Mouse (Mus musculus): Measurements from ENCODE around the gene Dapl1. TPM values are rescaled to one million over a fixed set of nuclear protein-coding genes. Genes with fewer than 3 reads are reported as not detected.

Dapl1 gene
- 0.86 and 1.3 TPM in 2 replicates for polyA plus RNA-seq (2015; fragmentation: Nextera tagmentation; extraction: Ambion mirVana)

DNA sequence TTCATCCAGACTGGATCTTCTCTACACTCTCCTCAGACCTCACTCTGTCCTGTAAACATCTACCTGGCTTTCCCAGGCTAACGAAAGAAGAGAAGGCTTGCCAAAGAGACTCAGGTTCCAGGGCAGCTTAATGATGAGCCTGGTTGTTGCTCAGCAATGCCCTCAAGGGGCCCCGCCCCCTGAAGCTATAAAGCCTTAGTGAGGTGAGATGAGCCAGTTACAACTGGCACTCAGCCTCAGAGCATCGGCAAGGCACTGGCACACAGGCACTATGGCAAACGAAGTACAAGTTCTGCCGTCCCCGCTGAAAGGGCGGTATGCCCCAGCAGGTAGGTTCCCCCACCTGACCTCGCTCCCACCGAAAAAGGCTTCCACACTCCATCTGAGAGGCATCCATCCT is at the start of gene Dapl1:
Gene Dapl1, plus strand, starts transcription at position 216 of the 400 bp plus-strand sequence.
- H3K4me1 ChIP-seq, result peaks cover 16% of the 10 kb centered on the region
- no peaks in the 10 kb centered on the region for H3K36me3 ChIP-seq (replicated peaks)
- H3K9me3 ChIP-seq, result no peaks in the 10 kb centered on the region
- no peaks in the 10 kb centered on the region for H3K27me3 ChIP-seq (replicated peaks)
- H3K9ac ChIP-seq, result no peak within 1 kb of the TSS
- H3K4me2 ChIP-seq, result no peak within 1 kb of the TSS
- ATAC-seq (replicated peaks), result peak; percentile 40; the same call in 1 of the 2 replicates
- H3K27ac ChIP-seq, result peak within 1 kb of the TSS; percentile 34; the same call in 1 of the 2 replicates
- no peak within 1 kb of the TSS for H3K4me3 ChIP-seq
- WGBS, result 59% methylated on average over 9 of the region's 9 CpGs

DNA sequence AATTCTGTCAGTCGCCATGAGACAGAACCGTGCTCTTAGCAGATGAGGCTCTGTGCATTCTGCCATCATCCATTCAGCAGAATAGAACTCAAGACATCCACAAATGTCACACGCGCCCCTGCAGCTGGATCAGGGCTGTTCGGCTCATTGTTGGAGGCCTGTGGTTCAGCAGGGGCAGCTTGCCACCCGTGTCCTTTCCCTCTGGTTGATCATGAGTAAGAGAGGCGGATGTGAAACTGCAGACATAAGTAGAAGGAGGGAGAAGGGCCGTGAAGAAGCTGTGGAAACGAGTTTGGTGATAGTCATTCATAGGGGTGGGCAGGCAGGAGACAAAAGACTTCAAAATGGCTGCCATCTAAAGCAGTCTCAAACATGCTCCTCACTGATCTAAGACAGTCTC is 49.6 kb upstream of the Dapl1 start:
- Histone ChIP-seq H3K4me3 (no peak overlapping the region), H3K4me2 (no peak overlapping the region), H3K27ac (no peak overlapping the region), H3K36me3 (replicated peaks) (no peaks in the 10 kb centered on the region), H3K27me3 (replicated peaks) (0 out of 2 replicates have a peak, but pooled peaks cover 3% of the 10 kb centered on the region), H3K9ac (no peak overlapping the region), H3K4me1 (peaks cover 4% of the 10 kb centered on the region), H3K9me3 (no peaks in the 10 kb centered on the region)
- no peak for ATAC-seq (replicated peaks)
- 91% methylated on average over 9 of the region's 9 CpGs for WGBS

- Histone ChIP-seq H3K36me3 (replicated peaks) (no peaks in the 10 kb centered on the region), H3K9ac (no peak overlapping the region), H3K4me1 (peaks cover 4% of the 10 kb centered on the region), H3K27ac (no peak overlapping the region), H3K9me3 (no peaks in the 10 kb centered on the region), H3K4me2 (peak overlapping the region; percentile 33), H3K27me3 (replicated peaks) (0 out of 2 replicates have a peak, but pooled peaks cover 3% of the 10 kb centered on the region), H3K4me3 (no peak overlapping the region)
- 62% methylated on average over 12 of the region's 12 CpGs for WGBS
- ATAC-seq (replicated peaks), result peak; percentile 76
Observed at GRCm38 (mm10) chr2:59437684-59438393, 46.6 kb upstream of the Dapl1 start.

GRCm38 (mm10) chr2:59438479-59438935 is 45.9 kb upstream of the Dapl1 start:
- H3K4me2 ChIP-seq, result peak overlapping the region; percentile 33
- no peak overlapping the region for H3K9ac ChIP-seq
- peak; percentile 72; the same call in 1 of the 2 replicates for ATAC-seq (replicated peaks)
- H3K27ac ChIP-seq, result no peak overlapping the region
- no peaks in the 10 kb centered on the region for H3K36me3 ChIP-seq (replicated peaks)
- 0 out of 2 replicates have a peak, but pooled peaks cover 3% of the 10 kb centered on the region for H3K27me3 ChIP-seq (replicated peaks)
- WGBS, result 16% methylated on average over 10 of the region's 10 CpGs
- no peaks in the 10 kb centered on the region for H3K9me3 ChIP-seq
- H3K4me3 ChIP-seq, result no peak overlapping the region
- H3K4me1 ChIP-seq, result peaks cover 4% of the 10 kb centered on the region

- no peak for ATAC-seq (replicated peaks)
- Histone ChIP-seq H3K27ac (no peak overlapping the region), H3K4me1 (peaks cover 4% of the 10 kb centered on the region), H3K9ac (no peak overlapping the region), H3K27me3 (replicated peaks) (0 out of 2 replicates have a peak, but pooled peaks cover 3% of the 10 kb centered on the region), H3K4me2 (no peak overlapping the region), H3K9me3 (no peaks in the 10 kb centered on the region), H3K36me3 (replicated peaks) (no peaks in the 10 kb centered on the region), H3K4me3 (no peak overlapping the region)
- 75% methylated on average over 9 of the region's 9 CpGs for WGBS
Observed at GRCm38 (mm10) chr2:59439824-59440223, 44.6 kb upstream of the Dapl1 start.

GRCm38 (mm10) chr2:59440481-59440880 is 44.0 kb upstream of the Dapl1 start:
- Histone ChIP-seq H3K9ac (no peak overlapping the region), H3K4me2 (no peak overlapping the region), H3K36me3 (replicated peaks) (no peaks in the 10 kb centered on the region), H3K4me3 (no peak overlapping the region), H3K9me3 (no peaks in the 10 kb centered on the region), H3K4me1 (peaks cover 4% of the 10 kb centered on the region), H3K27me3 (replicated peaks) (0 out of 2 replicates have a peak, but pooled peaks cover 3% of the 10 kb centered on the region), H3K27ac (no peak overlapping the region)
- WGBS, result 39% methylated on average over 5 of the region's 5 CpGs
- ATAC-seq (replicated peaks), result no peak

DNA sequence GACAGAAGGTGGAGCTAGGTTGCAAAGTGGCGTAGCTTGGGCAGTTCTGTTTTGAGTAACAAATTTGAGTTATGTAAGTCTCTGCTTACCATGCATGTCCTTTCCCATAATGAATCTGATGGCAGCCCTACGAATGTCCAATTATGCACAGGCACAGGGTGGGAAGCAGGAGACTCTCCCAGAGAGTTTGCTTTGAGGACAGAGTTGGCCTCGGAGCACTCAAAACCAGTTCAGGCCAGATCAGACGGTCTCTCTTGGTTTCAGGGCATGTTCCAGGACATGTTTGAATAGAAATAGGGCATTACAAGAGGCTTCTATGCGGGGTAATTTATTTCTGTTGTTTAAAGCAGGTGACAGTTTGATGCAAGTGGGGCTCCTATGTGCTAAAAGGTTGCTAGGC is 42.8 kb upstream of the Dapl1 start:
- H3K9ac ChIP-seq, result no peak overlapping the region
- H3K27me3 ChIP-seq (replicated peaks), result 0 out of 2 replicates have a peak, but pooled peaks cover 3% of the 10 kb centered on the region
- H3K36me3 ChIP-seq (replicated peaks), result no peaks in the 10 kb centered on the region
- no peak for ATAC-seq (replicated peaks)
- 88% methylated on average over 5 of the region's 5 CpGs for WGBS
- H3K4me3 ChIP-seq, result no peak overlapping the region
- H3K4me1 ChIP-seq, result peaks cover 4% of the 10 kb centered on the region
- no peaks in the 10 kb centered on the region for H3K9me3 ChIP-seq
- no peak overlapping the region for H3K27ac ChIP-seq
- H3K4me2 ChIP-seq, result no peak overlapping the region

- no peaks in the 10 kb centered on the region for H3K9me3 ChIP-seq
- no peak overlapping the region for H3K27ac ChIP-seq
- H3K4me3 ChIP-seq, result no peak overlapping the region
- H3K4me2 ChIP-seq, result no peak overlapping the region
- no peaks in the 10 kb centered on the region for H3K27me3 ChIP-seq (replicated peaks)
- no peak overlapping the region for H3K9ac ChIP-seq
- WGBS, result 56% methylated on average over 6 of the region's 6 CpGs
- no peaks in the 10 kb centered on the region for H3K36me3 ChIP-seq (replicated peaks)
- H3K4me1 ChIP-seq, result no peaks in the 10 kb centered on the region
- ATAC-seq (replicated peaks), result no peak
Observed at GRCm38 (mm10) chr2:59446671-59447070, 37.8 kb upstream of the Dapl1 start.

DNA sequence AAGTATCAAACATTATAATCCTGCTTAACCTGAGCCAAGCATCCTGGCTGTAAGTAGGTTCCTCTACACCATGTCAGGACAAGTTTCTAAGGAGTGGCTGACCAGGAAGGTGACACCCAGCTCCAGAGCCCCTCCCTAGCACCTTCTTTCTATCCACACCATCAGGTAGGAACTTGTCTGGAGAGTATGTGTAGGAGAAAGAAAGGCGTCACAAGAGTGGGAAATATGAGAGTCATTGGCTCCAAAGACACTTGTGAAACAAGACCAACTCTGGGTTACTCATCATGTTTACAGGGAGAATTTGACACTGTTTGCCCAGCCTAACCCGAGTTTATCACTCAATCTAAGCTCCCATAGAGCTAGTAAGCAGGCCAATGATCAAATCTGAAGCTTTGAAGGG is 36.7 kb upstream of the Dapl1 start:
- Histone ChIP-seq H3K9ac (no peak overlapping the region), H3K27ac (no peak overlapping the region), H3K27me3 (replicated peaks) (no peaks in the 10 kb centered on the region), H3K4me2 (no peak overlapping the region), H3K4me3 (no peak overlapping the region), H3K36me3 (replicated peaks) (no peaks in the 10 kb centered on the region), H3K9me3 (no peaks in the 10 kb centered on the region), H3K4me1 (no peaks in the 10 kb centered on the region)
- WGBS, result 77% methylated on average over 2 of the region's 2 CpGs
- no peak for ATAC-seq (replicated peaks)

- ATAC-seq (replicated peaks), result no peak
- H3K4me3 ChIP-seq, result no peak overlapping the region
- H3K27me3 ChIP-seq (replicated peaks), result no peaks in the 10 kb centered on the region
- H3K4me2 ChIP-seq, result no peak overlapping the region
- 98% methylated on average over 3 of the region's 3 CpGs for WGBS
- no peaks in the 10 kb centered on the region for H3K36me3 ChIP-seq (replicated peaks)
- no peaks in the 10 kb centered on the region for H3K9me3 ChIP-seq
- no peak overlapping the region for H3K9ac ChIP-seq
- no peaks in the 10 kb centered on the region for H3K4me1 ChIP-seq
- H3K27ac ChIP-seq, result no peak overlapping the region
Observed at GRCm38 (mm10) chr2:59448516-59448915, 35.9 kb upstream of the Dapl1 start.

DNA sequence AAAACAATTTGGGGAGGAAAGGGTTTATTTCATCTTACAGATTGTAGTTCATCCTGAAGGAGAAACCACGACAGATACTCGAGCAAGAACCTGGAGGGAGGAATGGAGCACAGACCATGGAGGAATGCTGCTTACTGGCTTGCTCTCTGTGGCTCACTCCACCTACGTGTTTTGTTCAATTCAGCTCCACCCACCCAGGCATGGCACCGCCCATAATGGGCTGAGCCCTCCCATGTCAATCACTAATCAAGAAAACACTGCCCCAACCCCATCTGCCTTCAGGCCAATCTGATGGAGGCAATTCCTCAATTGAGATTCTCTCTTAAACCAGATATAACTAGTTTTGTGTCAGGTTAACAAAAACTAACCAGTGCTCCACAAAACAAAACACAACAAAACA is 35.5 kb upstream of the Dapl1 start:
- Histone ChIP-seq H3K4me3 (no peak overlapping the region), H3K9ac (no peak overlapping the region), H3K27ac (no peak overlapping the region), H3K9me3 (no peaks in the 10 kb centered on the region), H3K36me3 (replicated peaks) (no peaks in the 10 kb centered on the region), H3K4me1 (no peaks in the 10 kb centered on the region), H3K27me3 (replicated peaks) (no peaks in the 10 kb centered on the region), H3K4me2 (no peak overlapping the region)
- ATAC-seq (replicated peaks), result no peak
- WGBS, result 70% methylated on average over 4 of the region's 4 CpGs

DNA sequence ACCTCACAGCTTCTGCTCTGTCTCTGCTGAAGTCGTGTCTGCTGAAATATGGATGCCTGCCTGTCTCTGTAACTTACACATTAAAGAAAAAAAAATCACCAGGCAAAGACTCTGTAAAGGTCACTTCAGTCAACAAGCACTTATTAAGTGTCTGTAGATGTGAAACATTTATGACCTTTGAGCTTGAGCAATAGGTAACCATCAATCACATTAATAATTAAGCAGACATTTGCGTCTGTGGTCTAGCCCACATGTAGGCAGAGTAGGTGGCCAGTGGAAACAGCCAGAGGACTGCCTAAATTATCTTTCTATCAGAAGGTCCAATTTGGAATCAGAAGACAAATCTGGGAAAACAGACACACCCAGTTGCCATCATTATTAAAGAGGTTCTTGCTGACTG is 32.8 kb upstream of the Dapl1 start:
- Histone ChIP-seq H3K9ac (no peak overlapping the region), H3K27me3 (replicated peaks) (no peaks in the 10 kb centered on the region), H3K36me3 (replicated peaks) (no peaks in the 10 kb centered on the region), H3K27ac (no peak overlapping the region), H3K4me2 (no peak overlapping the region), H3K4me1 (no peaks in the 10 kb centered on the region), H3K9me3 (no peaks in the 10 kb centered on the region), H3K4me3 (no peak overlapping the region)
- WGBS, result 84% methylated on average over 2 of the region's 2 CpGs
- ATAC-seq (replicated peaks), result no peak

DNA sequence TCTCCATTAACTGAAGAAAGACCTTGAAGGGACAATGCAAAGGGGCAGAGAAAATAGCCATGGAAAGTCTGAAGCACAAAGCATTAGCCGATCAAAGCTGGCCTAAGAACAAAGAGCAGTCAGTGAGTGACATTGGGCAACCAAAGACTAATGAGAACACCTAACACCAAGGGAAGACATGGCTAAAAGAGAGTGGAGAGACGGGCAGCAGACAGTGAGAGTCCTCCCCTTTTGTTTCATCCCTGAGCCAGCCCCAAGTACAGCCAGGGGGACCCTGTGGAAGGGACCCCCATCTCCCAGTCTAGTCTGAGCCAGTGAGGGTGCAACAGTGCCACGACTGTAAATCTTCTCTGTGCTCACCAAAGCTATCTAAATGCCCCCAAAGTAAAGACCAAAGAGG is 32.4 kb upstream of the Dapl1 start:
- WGBS, result 63% methylated on average over 3 of the region's 3 CpGs
- no peak for ATAC-seq (replicated peaks)
- Histone ChIP-seq H3K4me3 (no peak overlapping the region), H3K36me3 (replicated peaks) (no peaks in the 10 kb centered on the region), H3K9ac (no peak overlapping the region), H3K27ac (no peak overlapping the region), H3K4me1 (no peaks in the 10 kb centered on the region), H3K4me2 (no peak overlapping the region), H3K27me3 (replicated peaks) (no peaks in the 10 kb centered on the region), H3K9me3 (no peaks in the 10 kb centered on the region)

Measured in midbrain, embryonic 15.5 days (tissue).